Comparison of ENCODE assay signal across 8 mouse cellular contexts in the genomic region with DNA sequence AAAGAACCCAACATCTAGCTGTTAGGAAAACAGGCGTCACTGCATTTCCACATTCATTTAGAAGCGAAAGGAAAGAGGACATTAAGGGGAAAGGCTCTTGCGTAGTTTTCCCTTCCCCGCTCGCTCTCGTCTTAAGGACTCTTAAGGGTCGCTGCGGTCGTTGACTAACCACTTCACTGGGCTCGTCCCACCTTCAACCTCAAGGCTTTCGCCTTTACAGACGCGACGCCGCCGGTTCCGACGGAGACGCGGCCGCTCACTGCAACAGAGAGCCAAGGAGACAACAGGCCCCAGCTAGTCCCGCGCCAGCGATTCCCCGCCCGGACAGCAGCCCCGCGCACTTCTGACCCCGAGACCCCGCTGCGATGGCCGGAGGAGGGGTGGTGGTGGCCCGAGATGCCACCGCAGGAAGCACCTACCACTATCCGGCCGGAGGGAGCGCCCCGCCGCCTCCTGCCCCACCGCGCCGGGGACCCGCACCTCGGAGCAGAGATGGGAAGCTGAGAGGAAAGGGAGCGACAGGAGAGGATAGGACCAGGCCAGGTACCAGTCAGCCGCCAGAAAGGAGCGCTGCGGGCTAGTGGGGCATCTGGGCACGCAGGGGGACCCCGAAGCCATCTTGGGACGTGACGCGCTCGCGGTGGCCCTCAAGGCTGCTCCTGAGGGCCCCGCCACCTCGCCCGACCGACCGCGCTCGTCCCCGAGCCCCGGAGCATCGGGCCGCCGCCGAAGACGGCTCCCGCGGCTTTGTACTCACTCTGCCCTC. TPM values are rescaled to one million over a fixed set of nuclear protein-coding genes. Genes with fewer than 3 reads are reported as not detected.
DNase-seq lines count a peak whose midpoint lies in the region; ATAC-seq lines count a peak whose summit lies in the region.

No protein-coding gene starts in this region.

- peak overlapping the region; percentile 98 for H3K27ac ChIP-seq in kidney, embryonic 15.5 days
- peak overlapping the region; percentile 95 for H3K27ac ChIP-seq in liver, embryonic 16.5 days (ENCODE audit: low read length)
- H3K27ac ChIP-seq in stomach, embryonic 16.5 days (ENCODE audit: low read length) = peak overlapping the region; percentile 98

- peak overlapping the region; percentile 65 for H3K4me2 ChIP-seq in kidney, embryonic 15.5 days
- peak overlapping the region; percentile 64 for H3K4me2 ChIP-seq in liver, embryonic 16.5 days (ENCODE audit: low read depth, low read length)
- H3K4me2 ChIP-seq in stomach, embryonic 16.5 days (ENCODE audit: low read depth, low read length) = peak overlapping the region; percentile 72

- peak overlapping the region; percentile 98 for H3K9ac ChIP-seq in kidney, embryonic 15.5 days
- peak overlapping the region; percentile 93 for H3K9ac ChIP-seq in liver, embryonic 16.5 days (ENCODE audit: low read depth, low read length)
- peak overlapping the region; percentile 93 for H3K9ac ChIP-seq in stomach, embryonic 16.5 days (ENCODE audit: low read length)

- H3K9me3 ChIP-seq in kidney, embryonic 15.5 days (replicated peaks) = no peaks in the 10 kb centered on the region
- H3K9me3 ChIP-seq in liver, embryonic 16.5 days (replicated peaks; ENCODE audit: control insufficient read depth, low read length) = no peaks in the 10 kb centered on the region
- H3K9me3 ChIP-seq in stomach, embryonic 16.5 days (replicated peaks; ENCODE audit: control insufficient read depth, low read length) = no peaks in the 10 kb centered on the region

- ATAC-seq in granulocyte monocyte progenitor cell, adult 5-6 weeks (replicated peaks; ENCODE audit: poor library complexity, severe bottlenecking) = peak; percentile 60
- peak; percentile 76 for ATAC-seq in kidney, embryonic 15.5 days (replicated peaks; ENCODE audit: low FRiP score)
- peak; percentile 68 for ATAC-seq in liver, embryonic 16.5 days (ENCODE audit: low read depth)
- ATAC-seq in stomach, embryonic 16.5 days (ENCODE audit: insufficient read depth, low FRiP score) = peak; percentile 75

- no peaks in the 10 kb centered on the region for H3K36me3 ChIP-seq in kidney, embryonic 15.5 days
- no peaks in the 10 kb centered on the region for H3K36me3 ChIP-seq in liver, embryonic 16.5 days (ENCODE audit: control insufficient read depth, insufficient read depth)
- no peaks in the 10 kb centered on the region for H3K36me3 ChIP-seq in stomach, embryonic 16.5 days (ENCODE audit: control insufficient read depth, insufficient read depth, low read length)

- WGBS in kidney, embryonic 15.5 days = under 1% methylated on average over 71 of the region's 71 CpGs
- WGBS in liver, embryonic 16.5 days (ENCODE audit: insufficient replicate concordance) = under 1% methylated on average over 67 of the region's 71 CpGs
- under 1% methylated on average over 71 of the region's 71 CpGs for WGBS in stomach, embryonic 16.5 days

- H3K27me3 ChIP-seq in kidney, embryonic 15.5 days = no peaks in the 10 kb centered on the region
- no peaks in the 10 kb centered on the region for H3K27me3 ChIP-seq in liver, embryonic 16.5 days (ENCODE audit: control insufficient read depth, insufficient read depth, low read depth, low read length)
- no peaks in the 10 kb centered on the region for H3K27me3 ChIP-seq in stomach, embryonic 16.5 days (ENCODE audit: control insufficient read depth, insufficient read depth, low read length)

- peaks cover 23% of the 10 kb centered on the region for H3K4me1 ChIP-seq in kidney, embryonic 15.5 days
- H3K4me1 ChIP-seq in liver, embryonic 16.5 days (ENCODE audit: control insufficient read depth, low read depth, low read length) = peaks cover 29% of the 10 kb centered on the region
- peaks cover 21% of the 10 kb centered on the region for H3K4me1 ChIP-seq in stomach, embryonic 16.5 days (ENCODE audit: control insufficient read depth, insufficient read depth, low read length)

- peak; percentile 29 for DNase-seq in right cerebral cortex, adult 18-20 months
- DNase-seq in right cerebral cortex, postnatal 25 days = no peak
- DNase-seq in embryo, embryonic 10.5 days (ENCODE audit: low spot score) = peak; percentile 58
- DNase-seq in natural killer cell, adult 2 months (ENCODE audit: low spot score in 2 of 2) = peak; percentile 41 to 44

- peak overlapping the region; percentile 96 for H3K4me3 ChIP-seq in kidney, embryonic 15.5 days (replicated peaks)
- peak overlapping the region; percentile 76 for H3K4me3 ChIP-seq in liver, embryonic 16.5 days (ENCODE audit: low read depth, low read length)
- H3K4me3 ChIP-seq in stomach, embryonic 16.5 days (replicated peaks; ENCODE audit: low read length) = peak overlapping the region; percentile 75

RNA-seq across cellular contexts. Expression of gene Tra2a, which starts 0.6 kb away (rescaled TPM):
- 171 and 173 TPM in 2 replicates for total RNA-seq in granulocyte monocyte progenitor cell, adult 5-6 weeks (2014; fragmentation: Nextera tagmentation)
- total RNA-seq in granulocyte monocyte progenitor cell, adult 5-6 weeks (2017) = 179 and 205 TPM in 2 replicates
- 122 and 130 TPM in 2 replicates for polyA plus RNA-seq in kidney, embryonic 15.5 days (2015; fragmentation: Nextera tagmentation; extraction: Ambion mirVana)
- 38.0 and 42.4 TPM in 2 replicates for polyA plus RNA-seq in liver, embryonic 16.5 days (2015; fragmentation: Nextera tagmentation; extraction: Ambion mirVana)
- polyA plus RNA-seq in stomach, embryonic 16.5 days (2015; fragmentation: Nextera tagmentation; extraction: Ambion mirVana) = 85.9 and 87.7 TPM in 2 replicates

RNA-seq across cellular contexts. Expression of gene Igf2bp3, which starts 48.5 kb away (rescaled TPM):
- total RNA-seq in granulocyte monocyte progenitor cell, adult 5-6 weeks (2014; fragmentation: Nextera tagmentation) = 0.26 TPM in 1 of 2 replicates, not detected in the other
- total RNA-seq in granulocyte monocyte progenitor cell, adult 5-6 weeks (2017) = under 0.01 and 0.09 TPM in 2 replicates
- polyA plus RNA-seq in kidney, embryonic 15.5 days (2015; fragmentation: Nextera tagmentation; extraction: Ambion mirVana) = 46.2 and 49.7 TPM in 2 replicates
- 16.4 and 17.9 TPM in 2 replicates for polyA plus RNA-seq in liver, embryonic 16.5 days (2015; fragmentation: Nextera tagmentation; extraction: Ambion mirVana)
- polyA plus RNA-seq in stomach, embryonic 16.5 days (2015; fragmentation: Nextera tagmentation; extraction: Ambion mirVana) = 47.0 and 53.6 TPM in 2 replicates

RNA-seq across cellular contexts. Expression of gene Ccdc126, which starts 55.8 kb away (rescaled TPM):
- total RNA-seq in granulocyte monocyte progenitor cell, adult 5-6 weeks (2014; fragmentation: Nextera tagmentation) = 2.7 and 6.0 TPM in 2 replicates
- 5.0 and 7.5 TPM in 2 replicates for total RNA-seq in granulocyte monocyte progenitor cell, adult 5-6 weeks (2017)
- polyA plus RNA-seq in kidney, embryonic 15.5 days (2015; fragmentation: Nextera tagmentation; extraction: Ambion mirVana) = 11.4 and 12.8 TPM in 2 replicates
- 1.9 and 2.9 TPM in 2 replicates for polyA plus RNA-seq in liver, embryonic 16.5 days (2015; fragmentation: Nextera tagmentation; extraction: Ambion mirVana)
- polyA plus RNA-seq in stomach, embryonic 16.5 days (2015; fragmentation: Nextera tagmentation; extraction: Ambion mirVana) = 13.3 and 13.6 TPM in 2 replicates
